Mouse (Mus musculus) midbrain, embryonic 14.5 days (tissue): ENCODE measurements around the gene Agtpbp1. TPM values are rescaled to one million over a fixed set of nuclear protein-coding genes. Genes with fewer than 3 reads are reported as not detected.

Experiments
- ATAC-seq: fragments of 200-750 bp; cut with Nextera tagmentation; 2 replicates; pipeline ENCODE4 v1.8.0; 2017; ENCODE audit warnings: moderate number of reproducible peaks, moderate library complexity; ENCODE audit not compliant: low FRiP score, low TSS enrichment
- DNase-seq: peaks from one replicate; pipeline ENCODE4 v3.0.0-alpha.2; 2015
- H3K27ac ChIP-seq: fragments of 300-500 bp; sonication (generic); replicated peaks from 2 replicates; pipeline ENCODE4 v1.5.1; 2014; ENCODE audit warnings: mild to moderate bottlenecking, low read depth, low read length, moderate library complexity
- H3K27me3 ChIP-seq: fragments of 300-500 bp; sonication (generic); 2 replicates; pipeline ENCODE4 v1.6.1; 2014; ENCODE audit warnings: low read length, control low read depth, mixed read lengths; ENCODE audit not compliant: control insufficient read depth, insufficient read depth
- H3K36me3 ChIP-seq: fragments of 300-500 bp; sonication (generic); 2 replicates; pipeline ENCODE4 v1.6.1; 2014; ENCODE audit warnings: low read length, control low read depth; ENCODE audit not compliant: control insufficient read depth, insufficient read depth
- H3K4me1 ChIP-seq: fragments of 300-500 bp; sonication (generic); 2 replicates; pipeline ENCODE4 v1.6.1; 2014; ENCODE audit warnings: mild to moderate bottlenecking, antibody characterized with exemption, low read length, control low read depth; ENCODE audit not compliant: control insufficient read depth, insufficient read depth
- H3K4me2 ChIP-seq: fragments of 300-500 bp; sonication (generic); 2 replicates; pipeline ENCODE4 v1.6.1; 2014; ENCODE audit warnings: mild to moderate bottlenecking, low read length, moderate library complexity
- H3K4me3 ChIP-seq: fragments of 300-500 bp; sonication (generic); replicated peaks from 2 replicates; pipeline ENCODE4 v1.5.1; 2014; ENCODE audit warnings: low read depth, low read length
- H3K9ac ChIP-seq: fragments of 300-500 bp; sonication (generic); replicated peaks from 2 replicates; pipeline ENCODE4 v1.6.1; 2014; ENCODE audit warnings: mild to moderate bottlenecking, low read length, moderate library complexity
- H3K9me3 ChIP-seq: fragments of 300-500 bp; sonication (generic); 2 replicates; pipeline ENCODE4 v1.6.1; 2016; ENCODE audit warnings: low read length, control low read depth, mixed read lengths; ENCODE audit not compliant: control insufficient read depth
- WGBS: fragments of 180-500 bp; shearing (Covaris S2); extraction: QIAGEN DNeasy Blood & Tissue Kit; methylation state at CpG from one replicate; pipeline ENCODE4 v1.1.7; 2014; 5-methylcytosine and 5-hydroxymethylcytosine counted together
- polyA plus RNA-seq: library from polyadenylated mRNA; unstranded; fragments of >200 nt; fragmentation: Nextera tagmentation; extraction: Ambion mirVana; gene quantifications from 2 replicates; pipeline ENCODE4 v1.2.1, GENCODE M21; 2014

The Agtpbp1 gene
- 82.6 and 84.2 TPM in 2 replicates for polyA plus RNA-seq

DNA sequence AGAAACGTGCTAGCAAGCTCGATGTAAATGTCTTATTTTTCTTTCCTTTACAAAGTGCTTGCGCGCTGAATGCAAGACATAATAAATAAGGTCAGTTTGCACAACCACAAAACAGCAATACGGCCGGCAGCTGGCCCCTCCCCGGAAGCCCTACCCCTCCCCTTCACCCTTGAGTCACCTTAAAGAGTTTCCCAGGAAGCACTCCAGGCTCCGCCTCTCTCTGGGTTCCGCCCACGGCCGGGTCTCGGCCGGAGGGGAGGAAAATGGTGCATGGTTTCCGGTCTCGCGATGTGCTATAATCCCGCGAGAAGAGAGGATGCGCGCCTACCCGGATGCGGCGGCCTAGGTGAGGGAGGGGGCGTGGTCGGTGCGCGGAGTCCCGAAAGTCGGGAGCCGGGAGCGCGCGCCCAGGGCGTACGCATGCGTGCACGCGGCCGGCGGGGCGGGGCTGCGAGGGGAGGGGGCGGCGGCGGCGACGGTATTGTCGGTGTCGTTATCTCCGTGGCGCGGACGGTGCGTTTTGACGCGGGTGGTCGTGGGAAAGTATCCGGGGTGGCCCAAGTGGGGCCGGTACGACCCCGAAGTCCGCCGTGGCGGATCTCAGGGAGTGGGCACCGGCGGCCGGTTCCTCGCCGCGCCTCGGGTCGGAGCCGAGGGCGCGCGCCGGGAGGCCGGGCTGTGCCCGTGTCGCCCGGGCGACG is at the start of gene Agtpbp1, which contains the start of gene Naa35:
TSS of gene Agtpbp1 (minus strand) at position 281 of the 701 bp plus-strand sequence.
TSS of gene Naa35 (plus strand) at position 313 of the 701 bp plus-strand sequence.
- peaks cover 22% of the 10 kb centered on the region for H3K36me3 ChIP-seq
- under 1% methylated on average over 82 of the region's 83 CpGs for WGBS
- DNase-seq: peak; percentile 99
- H3K4me3 ChIP-seq: peak within 1 kb of the TSS; percentile 87
- peak within 1 kb of the TSS; percentile 90 for H3K9ac ChIP-seq
- H3K27ac ChIP-seq: peak within 1 kb of the TSS; percentile 84
- H3K4me2 ChIP-seq: peak within 1 kb of the TSS; percentile 80
- H3K4me1 ChIP-seq: peaks cover 21% of the 10 kb centered on the region
- H3K27me3 ChIP-seq: no peaks in the 10 kb centered on the region
- no peaks in the 10 kb centered on the region for H3K9me3 ChIP-seq
- ATAC-seq: peak; percentile 98

DNA sequence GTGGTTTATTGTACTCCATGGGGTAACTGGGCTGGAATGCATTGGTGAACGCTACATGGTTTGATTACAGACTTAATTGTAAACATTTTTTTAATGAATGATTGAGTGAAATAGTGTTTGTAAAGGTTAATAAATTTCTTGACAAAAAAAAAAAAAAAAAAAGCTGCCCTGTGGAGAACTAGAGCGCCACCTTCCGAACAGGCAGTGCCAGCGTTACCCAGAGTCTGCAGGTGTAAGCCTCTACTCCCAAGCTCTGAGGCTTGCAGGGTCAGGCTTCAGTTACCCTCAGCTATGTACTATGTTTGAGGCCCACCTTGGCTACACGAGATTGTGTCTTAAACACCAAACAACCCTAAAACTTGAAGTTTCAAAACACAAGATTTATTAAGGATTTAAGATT is 49.6 kb upstream of the Agtpbp1 start:
- no peak for ATAC-seq
- DNase-seq: no peak
- Histone ChIP-seq H3K4me1 (no peaks in the 10 kb centered on the region), H3K9ac (no peak overlapping the region), H3K4me3 (no peak overlapping the region), H3K27ac (no peak overlapping the region), H3K27me3 (no peaks in the 10 kb centered on the region), H3K36me3 (peaks cover 96% of the 10 kb centered on the region), H3K4me2 (no peak overlapping the region), H3K9me3 (no peaks in the 10 kb centered on the region)
- WGBS: 79% methylated on average over 5 of the region's 5 CpGs

DNA sequence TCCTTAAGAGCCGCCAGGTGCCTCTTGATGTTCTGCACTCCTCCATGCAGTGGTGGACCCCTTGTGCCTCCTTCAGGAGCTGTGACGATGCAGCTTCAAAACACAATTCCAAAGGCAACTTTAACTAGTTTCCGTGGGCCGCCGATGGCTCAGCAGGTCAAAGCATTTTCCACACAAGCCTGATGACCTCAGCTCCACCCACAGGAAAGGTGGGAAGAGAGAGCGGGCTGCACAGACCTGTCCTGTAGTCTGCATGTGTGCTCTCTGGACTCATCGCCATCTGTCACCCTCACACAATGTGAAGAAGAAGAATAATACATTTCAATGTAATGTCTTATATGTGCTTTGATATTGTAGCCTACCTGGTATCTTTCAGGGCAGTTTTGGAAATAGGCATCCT is 41.7 kb upstream of the Agtpbp1 start:
- DNase-seq: no peak
- WGBS: 92% methylated on average over 7 of the region's 7 CpGs
- ATAC-seq: no peak
- H3K36me3 ChIP-seq: peaks cover 94% of the 10 kb centered on the region
- H3K4me3 ChIP-seq: no peak overlapping the region
- H3K9ac ChIP-seq: no peak overlapping the region
- H3K27ac ChIP-seq: no peak overlapping the region
- H3K27me3 ChIP-seq: no peaks in the 10 kb centered on the region
- no peak overlapping the region for H3K4me2 ChIP-seq
- H3K4me1 ChIP-seq: no peaks in the 10 kb centered on the region
- H3K9me3 ChIP-seq: no peaks in the 10 kb centered on the region

DNA sequence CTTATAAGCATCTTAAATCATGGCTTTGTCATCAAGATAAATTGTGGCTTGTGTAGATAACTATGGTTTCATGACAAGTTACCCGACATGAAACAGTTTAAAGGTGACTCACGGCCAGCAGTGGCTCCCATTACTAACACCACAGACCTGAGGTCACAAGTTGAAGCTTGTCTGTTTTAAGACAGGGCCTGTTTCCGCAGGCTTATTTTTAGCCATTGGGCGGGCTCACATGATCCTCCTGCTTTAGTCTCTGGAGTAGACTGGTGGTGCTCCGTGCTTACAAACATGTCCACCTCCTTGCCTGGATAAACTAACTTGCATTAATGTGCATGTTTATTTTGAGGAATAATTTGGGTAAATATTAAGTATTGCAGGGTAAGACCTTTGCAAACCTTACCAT is 39.9 kb upstream of the Agtpbp1 start:
- no peak for ATAC-seq
- Histone ChIP-seq H3K4me2 (no peak overlapping the region), H3K4me3 (no peak overlapping the region), H3K9ac (no peak overlapping the region), H3K36me3 (peaks cover 94% of the 10 kb centered on the region), H3K4me1 (no peaks in the 10 kb centered on the region), H3K27ac (no peak overlapping the region), H3K27me3 (no peaks in the 10 kb centered on the region), H3K9me3 (no peaks in the 10 kb centered on the region)
- 94% methylated on average over 5 of the region's 5 CpGs for WGBS
- DNase-seq: no peak

DNA sequence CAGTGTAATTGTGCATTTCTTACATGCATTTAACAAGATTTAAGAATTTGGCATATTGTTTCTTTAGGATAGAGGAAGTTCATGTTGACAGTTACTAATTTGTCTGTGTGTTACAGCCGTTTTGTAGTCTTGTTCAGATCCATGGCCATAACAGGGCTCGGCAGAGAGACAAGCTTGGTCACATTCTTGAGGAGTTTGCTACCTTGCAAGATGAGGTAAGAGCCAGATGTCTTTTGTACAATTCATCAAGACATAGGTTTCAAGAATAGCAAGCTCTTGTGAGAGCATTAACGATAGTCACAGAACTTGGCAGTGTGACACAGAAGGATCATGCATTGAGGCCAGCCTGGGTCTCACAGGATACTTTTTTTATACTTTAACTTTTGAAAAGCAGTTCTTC is 39.4 kb upstream of the Agtpbp1 start:
- Histone ChIP-seq H3K4me1 (no peaks in the 10 kb centered on the region), H3K4me2 (no peak overlapping the region), H3K36me3 (peaks cover 92% of the 10 kb centered on the region), H3K9ac (no peak overlapping the region), H3K4me3 (no peak overlapping the region), H3K27me3 (no peaks in the 10 kb centered on the region), H3K9me3 (no peaks in the 10 kb centered on the region), H3K27ac (no peak overlapping the region)
- no peak for ATAC-seq
- 93% methylated on average over 3 of the region's 3 CpGs for WGBS
- DNase-seq: no peak

DNA sequence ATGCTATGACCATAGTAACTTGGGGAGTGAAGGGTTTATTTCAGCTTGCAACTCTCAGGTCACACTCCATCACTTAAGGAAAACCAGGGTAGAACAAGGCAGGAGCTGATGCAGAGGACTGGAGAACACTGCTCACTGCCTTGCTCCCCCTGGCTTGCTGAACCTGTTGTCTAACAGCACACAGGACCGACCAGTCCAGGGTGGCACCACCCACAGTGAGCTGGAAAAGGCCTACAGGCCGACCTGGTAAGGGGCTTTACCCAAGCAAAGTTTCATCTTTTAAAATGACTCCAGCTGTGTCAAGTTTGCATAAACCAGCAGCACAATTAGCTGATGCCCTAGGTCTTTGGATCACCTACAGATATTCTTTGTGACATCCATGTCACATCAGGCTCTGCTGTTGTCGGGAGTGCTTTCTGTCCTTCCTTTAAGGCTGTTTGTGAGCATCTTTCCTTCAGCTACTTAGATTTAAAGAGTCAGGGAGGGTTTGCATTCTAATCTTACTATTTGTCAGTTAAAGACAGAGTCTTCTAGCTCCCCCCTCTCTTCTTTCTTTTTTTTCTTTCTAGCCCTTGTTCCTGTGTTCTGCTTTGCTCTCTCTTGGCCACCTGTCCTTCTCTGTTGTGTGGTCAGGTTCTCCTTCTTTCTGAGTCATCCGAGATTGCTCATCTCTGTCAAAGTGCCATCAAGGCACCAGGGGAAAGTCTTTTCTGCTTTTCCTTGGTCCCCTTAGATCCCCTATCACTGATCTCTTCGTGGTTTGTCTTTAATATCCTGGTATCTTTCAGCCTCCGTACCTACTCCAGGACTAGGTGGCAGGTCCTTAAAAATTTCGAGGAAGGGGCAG is 36.8 kb upstream of the Agtpbp1 start:
- H3K4me2 ChIP-seq: no peak overlapping the region
- H3K27me3 ChIP-seq: no peaks in the 10 kb centered on the region
- H3K4me3 ChIP-seq: no peak overlapping the region
- H3K4me1 ChIP-seq: no peaks in the 10 kb centered on the region
- DNase-seq: no peak
- ATAC-seq: no peak
- H3K9ac ChIP-seq: no peak overlapping the region
- H3K27ac ChIP-seq: no peak overlapping the region
- WGBS: 88% methylated on average over 7 of the region's 7 CpGs
- no peaks in the 10 kb centered on the region for H3K9me3 ChIP-seq
- peaks cover 91% of the 10 kb centered on the region for H3K36me3 ChIP-seq

DNA sequence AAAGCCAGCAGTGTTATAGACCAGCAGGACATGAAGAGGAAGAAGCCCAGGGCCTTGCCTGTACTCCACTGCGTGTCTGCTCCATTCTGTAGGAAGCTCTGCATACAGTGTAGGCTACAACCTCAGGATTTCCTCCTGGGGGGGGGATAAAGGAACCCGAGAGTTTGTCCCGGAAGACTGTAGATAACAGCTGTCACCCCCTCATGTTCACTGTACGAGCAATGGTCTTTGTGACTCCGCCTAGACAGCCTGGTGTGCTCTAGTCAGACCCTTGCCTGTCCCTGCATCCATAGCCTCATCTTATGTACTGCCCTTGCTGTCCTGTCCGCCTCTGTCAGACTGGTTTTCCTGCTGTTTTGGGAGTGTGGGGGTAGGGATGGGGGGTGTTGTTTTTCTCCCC is 33.4 kb upstream of the Agtpbp1 start:
- Histone ChIP-seq H3K36me3 (peaks cover 83% of the 10 kb centered on the region), H3K9ac (no peak overlapping the region), H3K27me3 (no peaks in the 10 kb centered on the region), H3K4me2 (no peak overlapping the region), H3K27ac (no peak overlapping the region), H3K9me3 (no peaks in the 10 kb centered on the region), H3K4me1 (no peaks in the 10 kb centered on the region), H3K4me3 (no peak overlapping the region)
- no peak for DNase-seq
- 93% methylated on average over 6 of the region's 6 CpGs for WGBS
- no peak for ATAC-seq

DNA sequence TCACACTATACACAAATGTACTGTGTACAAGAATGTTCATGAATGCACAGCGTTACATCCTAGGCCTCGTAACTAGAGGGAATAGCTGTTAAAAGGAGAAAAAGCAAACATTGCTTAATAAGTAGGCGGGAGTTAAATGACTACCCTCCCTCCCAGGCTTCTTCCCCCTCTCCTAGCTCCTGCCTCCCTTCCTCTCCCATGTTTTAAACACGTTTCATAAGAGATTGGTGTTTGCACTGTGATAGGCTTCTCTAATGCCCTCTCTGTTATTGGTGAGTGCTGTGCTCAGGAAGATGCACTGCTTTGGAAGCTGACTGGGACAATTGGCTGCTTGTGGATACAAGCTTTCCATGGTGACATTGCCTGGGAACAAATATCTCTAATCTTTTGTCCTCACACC is 30.5 kb upstream of the Agtpbp1 start:
- Histone ChIP-seq H3K4me1 (no peaks in the 10 kb centered on the region), H3K9ac (no peak overlapping the region), H3K9me3 (no peaks in the 10 kb centered on the region), H3K36me3 (peaks cover 77% of the 10 kb centered on the region), H3K27ac (no peak overlapping the region), H3K4me2 (no peak overlapping the region), H3K27me3 (no peaks in the 10 kb centered on the region), H3K4me3 (no peak overlapping the region)
- no peak for ATAC-seq
- WGBS: 91% methylated on average over 4 of the region's 4 CpGs
- DNase-seq: no peak
